Mouse (Mus musculus) embryonic fibroblast, embryonic 13.5 days (primary cell): ENCODE results near the gene Atp8a2. TPM values are rescaled to one million over a fixed set of nuclear protein-coding genes. Genes with fewer than 3 reads are reported as not detected.

ENCODE experiments used
- H3K27ac ChIP-seq: 2 replicates; pipeline ENCODE4 v1.5.1; 2012; ENCODE audit warnings: low read length, control low read depth, inconsistent platforms; ENCODE audit not compliant: insufficient read depth
- H3K4me1 ChIP-seq: 2 replicates; pipeline ENCODE4 v1.6.1; 2011; ENCODE audit warnings: low read length; ENCODE audit not compliant: control insufficient read depth, insufficient read depth
- H3K4me3 ChIP-seq: 2 replicates; pipeline ENCODE4 v1.5.1; 2011; ENCODE audit warnings: mild to moderate bottlenecking, control low read depth, low read length; ENCODE audit not compliant: insufficient read depth
- CTCF ChIP-seq: IDR thresholded peaks from 2 replicates; pipeline ENCODE4 v1.5.1; 2011; ENCODE audit warnings: mild to moderate bottlenecking, control low read depth, low read length, moderate library complexity, borderline replicate concordance; ENCODE audit not compliant: insufficient read depth
- POLR2A ChIP-seq: IDR thresholded peaks from 2 replicates; pipeline ENCODE4 v1.6.1; 2011; ENCODE audit warnings: low read depth, mild to moderate bottlenecking, control low read depth, low read length, moderate library complexity
- polyA plus RNA-seq: library from polyadenylated mRNA; stranded (reverse); fragments of >200 nt; gene quantifications from 2 replicates; pipeline ENCODE4 v1.2.4, GENCODE M21; 2011; ENCODE audit warnings: low read depth; ENCODE audit not compliant: missing spikeins, insufficient read length

Gene Atp8a2
- polyA plus RNA-seq, 1 experiment = 0.09 TPM

- H3K4me3 ChIP-seq = no peak overlapping the region
- TF ChIP-seq POLR2A (no peak), CTCF (no peak)
- H3K4me1 ChIP-seq = no peaks in the 10 kb centered on the region
- H3K27ac ChIP-seq = no peak overlapping the region
Observed at GRCm38 (mm10) chr14:59689596-59689995, 507.4 kb downstream of the Atp8a2 start.

- TF ChIP-seq POLR2A (no peak), CTCF (no peak)
- Histone ChIP-seq H3K4me1 (no peaks in the 10 kb centered on the region), H3K27ac (no peak overlapping the region), H3K4me3 (no peak overlapping the region)
Observed at GRCm38 (mm10) chr14:59686229-59686628, 510.8 kb downstream of the Atp8a2 start.

- Histone ChIP-seq H3K4me3 (no peak overlapping the region), H3K4me1 (no peaks in the 10 kb centered on the region), H3K27ac (no peak overlapping the region)
- TF ChIP-seq CTCF (no peak), POLR2A (no peak)
Observed at GRCm38 (mm10) chr14:59685343-59685742, 511.6 kb downstream of the Atp8a2 start.

- Histone ChIP-seq H3K27ac (no peak overlapping the region), H3K4me1 (no peaks in the 10 kb centered on the region), H3K4me3 (no peak overlapping the region)
- no peak for TF ChIP-seq CTCF
- TF ChIP-seq POLR2A = no peak
Observed at GRCm38 (mm10) chr14:59681906-59682305, 515.1 kb downstream of the Atp8a2 start.

- H3K27ac ChIP-seq = no peak overlapping the region
- no peak overlapping the region for H3K4me3 ChIP-seq
- TF ChIP-seq POLR2A (no peak), CTCF (no peak)
- no peaks in the 10 kb centered on the region for H3K4me1 ChIP-seq
Observed at GRCm38 (mm10) chr14:59677598-59678003, 519.4 kb downstream of the Atp8a2 start.

GRCm38 (mm10) chr14:59675330-59675729 is 521.6 kb downstream of the Atp8a2 start:
- no peak for TF ChIP-seq CTCF
- TF ChIP-seq POLR2A = no peak
- Histone ChIP-seq H3K4me1 (no peaks in the 10 kb centered on the region; the same call in 1 of the 2 replicates), H3K4me3 (no peak overlapping the region), H3K27ac (no peak overlapping the region)

GRCm38 (mm10) chr14:59674556-59674955 is 522.4 kb downstream of the Atp8a2 start:
- no peak overlapping the region for H3K27ac ChIP-seq
- no peak for TF ChIP-seq CTCF
- no peak for TF ChIP-seq POLR2A
- H3K4me1 ChIP-seq = no peaks in the 10 kb centered on the region; the same call in 1 of the 2 replicates
- no peak overlapping the region for H3K4me3 ChIP-seq

GRCm38 (mm10) chr14:59672893-59673515 is 524.0 kb downstream of the Atp8a2 start:
- no peaks in the 10 kb centered on the region; the same call in 1 of the 2 replicates for H3K4me1 ChIP-seq
- TF ChIP-seq CTCF (no peak), POLR2A (no peak)
- H3K27ac ChIP-seq = no peak overlapping the region
- no peak overlapping the region for H3K4me3 ChIP-seq

GRCm38 (mm10) chr14:59657098-59657497 is 539.9 kb downstream of the Atp8a2 start:
- TF ChIP-seq POLR2A (no peak), CTCF (no peak)
- Histone ChIP-seq H3K4me1 (peaks cover 2% of the 10 kb centered on the region), H3K27ac (no peak overlapping the region), H3K4me3 (no peak overlapping the region)

GRCm38 (mm10) chr14:59656591-59656990 is 540.4 kb downstream of the Atp8a2 start:
- Histone ChIP-seq H3K4me3 (no peak overlapping the region), H3K4me1 (peaks cover 2% of the 10 kb centered on the region)
- TF ChIP-seq POLR2A (no peak), CTCF (no peak)

GRCm38 (mm10) chr14:59649337-59649736 is 547.6 kb downstream of the Atp8a2 start:
- H3K4me3 ChIP-seq = no peak overlapping the region
- H3K27ac ChIP-seq = no peak overlapping the region
- no peak for TF ChIP-seq POLR2A
- TF ChIP-seq CTCF = no peak
- no peaks in the 10 kb centered on the region for H3K4me1 ChIP-seq

More at GRCm38 (mm10) chr14:59656591-59656990, 540.4 kb downstream of the Atp8a2 start:
- no peak overlapping the region for H3K27ac ChIP-seq

- no peak for TF ChIP-seq POLR2A
- TF ChIP-seq CTCF = no peak
- no peak overlapping the region for H3K4me3 ChIP-seq
- no peaks in the 10 kb centered on the region; the same call in 1 of the 2 replicates for H3K4me1 ChIP-seq
Observed at GRCm38 (mm10) chr14:59648611-59649010, 548.4 kb downstream of the Atp8a2 start.

More at GRCm38 (mm10) chr14:59648611-59649010, 548.4 kb downstream of the Atp8a2 start:
- no peak overlapping the region for H3K27ac ChIP-seq
